Mouse (Mus musculus) heart, adult 2 months (tissue): ENCODE results near the gene AC124502.3. TPM values are rescaled to one million over a fixed set of nuclear protein-coding genes. Genes with fewer than 3 reads are reported as not detected.
"Not testable (repeated sequence)": the region's sequence is repeated elsewhere in the genome, so short reads cannot be mapped to it uniquely, and the experiment has no call there.

ENCODE experiments used
- DNase-seq, 2 experiments: peaks; one replicate each; pipeline ENCODE4 v3.0.0; 2021
- H3K27ac ChIP-seq: fragments of 200-600 bp; 2 replicates; pipeline ENCODE4 v1.8.1; 2022
- H3K27me3 ChIP-seq: fragments of 200-500 bp; 2 replicates; pipeline ENCODE4 v1.6.1; 2012; ENCODE audit warnings: mild to moderate bottlenecking, low read length, inconsistent platforms, mixed read lengths; ENCODE audit not compliant: control insufficient read depth, insufficient read depth
- H3K36me3 ChIP-seq: fragments of 200-500 bp; 2 replicates; pipeline ENCODE4 v1.6.1; 2012; ENCODE audit warnings: low read length, inconsistent platforms; ENCODE audit not compliant: control insufficient read depth, insufficient read depth
- H3K4me1 ChIP-seq: fragments of 200-500 bp; 2 replicates; pipeline ENCODE4 v1.6.1; 2011; ENCODE audit warnings: low read length; ENCODE audit not compliant: control insufficient read depth, insufficient read depth
- H3K4me3 ChIP-seq: fragments of 200-600 bp; 2 replicates; pipeline ENCODE4 v1.8.1; 2022
- H3K79me2 ChIP-seq: fragments of 200-500 bp; replicated peaks from 2 replicates; pipeline ENCODE4 v1.6.1; 2012; ENCODE audit warnings: mild to moderate bottlenecking, inconsistent platforms, low read length, moderate library complexity, mixed read lengths; ENCODE audit not compliant: control insufficient read depth, insufficient read depth
- H3K9ac ChIP-seq: fragments of 200-500 bp; 2 replicates; pipeline ENCODE4 v1.6.1; 2012; ENCODE audit warnings: low read depth, mild to moderate bottlenecking, control low read depth, inconsistent platforms, low read length, mixed read lengths
- CTCF ChIP-seq: fragments of 200-600 bp; IDR thresholded peaks from 2 replicates; pipeline ENCODE4 v1.8.1; 2022; ENCODE audit warnings: antibody characterized with exemption, mild to moderate bottlenecking, moderate library complexity
- EP300 ChIP-seq: fragments of 200-500 bp; IDR thresholded peaks from 2 replicates; pipeline ENCODE4 v1.6.1; 2011; ENCODE audit warnings: low read depth, low read length, control low read depth; ENCODE audit not compliant: insufficient read depth
- POLR2A ChIP-seq: fragments of 200-500 bp; IDR thresholded peaks from 2 replicates; pipeline ENCODE4 v1.6.1; 2011; ENCODE audit warnings: mild to moderate bottlenecking, low read depth, low read length, control low read depth; ENCODE audit not compliant: insufficient read depth
- WGBS: fragments of 180-500 bp; shearing (Covaris S2); methylation state at CpG from one replicate; pipeline ENCODE4 v1.1.7; 2018; 5-methylcytosine and 5-hydroxymethylcytosine counted together
- intact Hi-C: fragments of 180-260 bp; cut with DNase I; formaldehyde crosslinking; loops from one replicate; pipeline ENCODE4 v1.15.1; 2025
- polyA plus RNA-seq: library from polyadenylated mRNA; depleted of rRNA; stranded (reverse); fragments of >200 nt; gene quantifications from 2 replicates; pipeline ENCODE4 v1.2.3, GENCODE M21; 2012
- total RNA-seq, 2 experiments: library from RNA; stranded (reverse); gene quantifications; 2 replicates each; pipeline ENCODE4 v1.2.3; 2021

Gene AC124502.3
- total and polyA plus RNA-seq, 3 experiments: 0.08 to 2.3 (median 1.3) TPM

DNA sequence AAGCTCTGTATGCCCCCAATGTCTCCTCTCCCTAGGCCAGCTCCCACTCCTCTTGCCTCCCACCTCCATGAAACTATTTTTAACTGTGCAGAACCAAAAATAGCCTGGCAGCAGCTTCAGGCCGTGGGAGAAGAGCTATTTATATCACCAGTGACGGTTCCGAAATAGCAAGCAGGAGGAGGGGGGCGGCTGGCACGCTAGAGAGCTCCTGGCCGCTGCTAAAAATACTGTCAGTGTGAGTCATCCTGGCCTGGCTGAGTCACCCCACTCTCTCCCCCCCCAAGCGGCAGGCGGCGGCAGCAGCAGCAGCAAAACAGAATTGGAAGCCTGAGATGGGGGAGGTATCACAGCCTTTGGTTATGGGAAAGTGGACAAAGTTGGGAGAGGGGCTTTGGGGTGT lies 45.8 kb upstream of the AC124502.3 start:
- Histone ChIP-seq H3K4me1 (no peaks in the 10 kb centered on the region; the same call in 1 of the 2 replicates), H3K27ac (peak overlapping the region; percentile 38; the same call in 1 of the 2 replicates), H3K79me2 (no peaks in the 10 kb centered on the region), H3K9ac (no peak overlapping the region), H3K36me3 (no peaks in the 10 kb centered on the region; the same call in 1 of the 2 replicates), H3K27me3 (no peaks in the 10 kb centered on the region), H3K4me3 (no peak overlapping the region)
- DNase-seq: peak; percentile 63 to 85
- TF ChIP-seq POLR2A: no peak
- TF ChIP-seq EP300: peak; percentile 48; the same call in 1 of the 2 replicates
- peak; percentile 34 for TF ChIP-seq CTCF
- intact Hi-C loops: no loop called here
- WGBS: under 1% methylated on average over 9 of the region's 9 CpGs

DNA sequence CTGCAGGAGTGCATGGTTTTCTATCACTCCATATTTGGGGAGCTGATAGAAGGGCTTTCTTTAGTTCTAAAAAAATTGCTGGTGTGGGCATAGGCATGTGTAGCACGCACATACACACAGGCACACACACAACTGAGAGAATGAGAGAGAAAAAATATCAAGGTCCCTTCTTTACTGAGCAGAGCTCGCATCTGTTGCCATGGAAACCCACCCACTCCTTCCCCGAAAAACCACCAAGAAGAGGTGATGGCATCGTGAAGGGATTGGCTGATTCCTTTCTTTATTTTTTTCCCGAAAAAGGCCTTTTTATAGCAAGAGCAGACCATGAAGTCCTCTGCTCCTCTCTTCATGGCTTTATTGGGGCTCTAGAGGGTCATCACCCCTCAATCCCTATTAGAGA lies 44.6 kb upstream of the AC124502.3 start:
- H3K4me3 ChIP-seq: no peak overlapping the region
- no peak for DNase-seq
- no peaks in the 10 kb centered on the region; the same call in 1 of the 2 replicates for H3K4me1 ChIP-seq
- 55% methylated on average over 5 of the region's 5 CpGs for WGBS
- no peaks in the 10 kb centered on the region for H3K27me3 ChIP-seq
- no peaks in the 10 kb centered on the region; the same call in 1 of the 2 replicates for H3K36me3 ChIP-seq
- no peak for TF ChIP-seq POLR2A
- no peak for TF ChIP-seq EP300
- no peak for TF ChIP-seq CTCF
- H3K27ac ChIP-seq: no peak overlapping the region
- no peaks in the 10 kb centered on the region for H3K79me2 ChIP-seq
- intact Hi-C loops: no loop called here
- no peak overlapping the region for H3K9ac ChIP-seq

DNA sequence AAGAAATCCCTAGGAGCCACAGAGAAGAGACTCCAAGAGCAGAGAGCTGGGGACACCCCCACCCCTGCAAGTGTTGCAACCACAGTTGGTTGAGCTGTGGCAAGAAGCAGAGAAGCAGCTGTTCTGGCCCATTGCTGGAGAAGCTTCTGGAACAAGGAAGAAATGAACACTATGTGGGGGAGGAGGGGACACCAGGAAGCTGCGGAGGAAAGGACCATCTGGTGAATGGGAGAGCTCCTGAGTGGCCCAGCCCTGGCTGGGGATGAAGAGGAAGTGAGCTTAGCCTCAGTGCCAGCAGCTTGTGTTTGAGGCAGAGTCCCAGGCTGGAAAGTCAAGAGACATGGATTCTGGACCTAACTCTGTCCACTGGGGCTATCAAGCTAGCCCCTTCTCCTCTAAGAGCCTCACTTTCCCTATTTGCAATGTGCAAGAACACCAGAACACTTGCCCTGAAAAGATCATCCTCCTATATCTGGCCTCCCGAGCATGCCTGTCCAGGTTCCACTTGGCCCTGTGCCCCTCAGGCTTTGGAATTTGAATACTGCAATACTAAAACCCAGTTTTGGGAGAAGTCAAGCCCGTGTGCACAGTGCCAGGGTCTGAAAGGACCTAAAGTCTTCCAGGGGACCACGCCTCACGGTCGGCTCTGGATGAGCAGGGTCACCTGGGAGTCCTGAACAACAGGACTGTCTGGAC lies 39.1 kb upstream of the AC124502.3 start:
- H3K4me1 ChIP-seq: no peaks in the 10 kb centered on the region
- H3K27ac ChIP-seq: no peak overlapping the region
- H3K36me3 ChIP-seq: no peaks in the 10 kb centered on the region
- TF ChIP-seq CTCF: no peak
- no peak for TF ChIP-seq POLR2A
- TF ChIP-seq EP300: no peak
- no peak for DNase-seq
- H3K27me3 ChIP-seq: no peaks in the 10 kb centered on the region
- H3K79me2 ChIP-seq: no peaks in the 10 kb centered on the region
- intact Hi-C loops: loop anchor here (10.0 kb wide), 1 partner anchor 245 kb away; the partner anchor contains the start of gene Rbm4b
- no peak overlapping the region for H3K9ac ChIP-seq
- H3K4me3 ChIP-seq: no peak overlapping the region
- 55% methylated on average over 6 of the region's 6 CpGs for WGBS

DNA sequence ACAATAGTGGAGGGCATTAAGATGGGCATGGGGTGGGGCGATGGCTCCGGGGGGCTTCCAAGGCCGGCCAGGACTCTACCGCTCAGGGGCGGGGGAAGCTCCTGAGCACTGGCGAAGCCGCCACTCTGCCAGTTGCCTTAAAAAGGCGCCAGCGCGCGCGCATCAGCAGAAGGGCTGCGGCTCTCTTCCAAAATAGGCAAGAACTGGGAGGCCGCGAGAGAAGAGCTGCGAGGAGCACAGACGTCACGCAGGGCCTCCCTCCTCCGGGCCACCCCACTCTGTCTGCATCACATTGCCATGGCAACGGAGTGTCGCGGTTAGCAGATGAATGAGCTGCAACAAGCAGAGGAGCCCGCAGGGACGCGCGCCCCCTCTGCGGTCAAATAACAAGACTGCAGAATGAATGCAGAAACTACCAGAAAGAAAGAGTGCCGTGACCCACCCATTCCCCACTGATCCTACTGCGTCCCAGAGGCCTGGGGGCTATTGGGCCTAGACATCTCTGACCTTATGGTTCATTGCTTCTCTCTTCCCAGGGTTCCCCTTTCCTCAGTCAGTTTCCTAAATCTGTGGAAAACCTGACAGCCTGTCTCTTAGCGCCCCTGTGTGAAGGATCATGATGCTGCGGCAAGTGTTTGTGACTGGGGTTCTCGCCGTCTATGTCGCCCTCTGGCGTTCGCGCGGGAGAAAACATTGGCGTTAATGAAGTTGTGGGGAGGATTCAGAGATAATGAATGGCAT lies 36.9 kb upstream of the AC124502.3 start:
- Histone ChIP-seq H3K36me3 (no peaks in the 10 kb centered on the region), H3K27me3 (no peaks in the 10 kb centered on the region), H3K79me2 (no peaks in the 10 kb centered on the region), H3K27ac (no peak overlapping the region), H3K4me3 (0 out of 2 replicates have a peak overlapping the region, but pooled peaks have one; percentile 3), H3K4me1 (no peaks in the 10 kb centered on the region), H3K9ac (no peak overlapping the region)
- TF ChIP-seq CTCF (peak; percentile 85), EP300 (peak; percentile 92), POLR2A (no peak)
- DNase-seq: peak; percentile 75 to 81
- WGBS: under 1% methylated on average over 39 of the region's 39 CpGs
- intact Hi-C loops: loop anchor here (1.0 to 10.0 kb wide), 3 partner anchors 21 to 247 kb away; partner anchors contain the start of genes Mrpl11 and Rbm4b

DNA sequence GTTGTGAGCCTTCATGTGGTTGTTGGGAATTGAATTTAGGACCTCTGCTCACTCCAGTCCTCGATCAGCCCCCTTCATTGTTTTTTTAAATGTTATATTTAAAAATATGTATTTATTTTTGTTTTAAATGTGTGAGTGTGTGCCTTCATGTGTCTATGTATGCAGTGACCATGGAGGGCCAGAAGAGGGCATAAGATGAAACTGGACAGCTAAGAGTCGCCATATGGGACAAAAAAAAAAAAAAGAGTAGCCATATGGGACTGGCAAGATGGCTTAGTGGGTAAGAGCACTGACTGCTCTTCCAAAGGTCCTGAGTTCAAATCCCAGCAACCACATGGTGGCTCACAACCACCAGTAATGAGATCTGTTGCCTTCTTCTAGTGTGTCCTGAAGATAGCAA lies 35.0 kb upstream of the AC124502.3 start:
- not testable (repeated sequence) for H3K9ac ChIP-seq, H3K4me3 ChIP-seq, DNase-seq, H3K27ac ChIP-seq, H3K36me3 ChIP-seq, H3K4me1 ChIP-seq, H3K79me2 ChIP-seq, H3K27me3 ChIP-seq
- peak; percentile 25 for TF ChIP-seq CTCF
- WGBS: 49% methylated on average over 2 of the region's 2 CpGs
- intact Hi-C loops: loop anchor here (10.0 kb wide), 1 partner anchor 249 kb away; the partner anchor contains the start of gene Rbm4b

DNA sequence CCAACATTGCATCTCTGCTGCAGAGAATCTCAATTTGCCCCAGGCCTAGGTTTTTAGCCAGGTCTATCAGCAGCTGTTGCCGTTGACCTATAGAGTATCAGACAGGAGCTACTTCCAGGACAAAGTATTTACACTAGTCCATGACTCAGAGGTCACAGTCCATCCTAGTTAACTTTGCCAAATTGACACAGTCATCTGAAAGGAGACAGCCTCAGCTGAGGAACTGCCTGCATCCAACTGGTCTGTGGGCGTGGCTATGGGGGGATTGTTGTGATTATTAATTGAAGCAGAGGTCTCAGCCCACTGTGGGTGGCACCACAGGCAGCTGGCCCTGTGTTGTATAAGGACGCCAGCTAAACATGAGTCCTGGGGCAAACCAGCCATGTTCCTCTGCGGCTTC lies 33.8 kb upstream of the AC124502.3 start:
- DNase-seq: no peak
- Histone ChIP-seq H3K27me3 (no peaks in the 10 kb centered on the region), H3K27ac (no peak overlapping the region), H3K4me1 (no peaks in the 10 kb centered on the region), H3K9ac (no peak overlapping the region), H3K4me3 (no peak overlapping the region), H3K79me2 (no peaks in the 10 kb centered on the region), H3K36me3 (no peaks in the 10 kb centered on the region)
- intact Hi-C loops: loop anchor here (10.0 kb wide), 1 partner anchor 250 kb away; the partner anchor contains the start of gene Rbm4b
- 58% methylated on average over 4 of the region's 4 CpGs for WGBS
- no peak for TF ChIP-seq EP300
- no peak for TF ChIP-seq POLR2A
- no peak for TF ChIP-seq CTCF
